Mouse (Mus musculus) kidney, postnatal 25 days (tissue): ENCODE data around the gene Ddx19b.
"Not testable (repeated sequence)": the region's sequence is repeated elsewhere in the genome, so short reads cannot be mapped to it uniquely, and the experiment has no call there.

Source experiments
- DNase-seq, 2 experiments: peaks; one replicate each; pipeline ENCODE4 v3.0.0; 2021; ENCODE audit warnings: mixed read lengths in 2 of 2

The Ddx19b gene

GRCm38 (mm10) chr8:111033482-111034215, 2.1 kb upstream of the Ddx19b start:
- peak; percentile 99 to 100 for DNase-seq

GRCm38 (mm10) chr8:111032916-111033315, 1.4 kb upstream of the Ddx19b start, which contains the start of gene Aars:
Gene Aars (plus strand): TSS chr8:111033144.
- DNase-seq, result no peak

GRCm38 (mm10) chr8:111030045-111030444, 1.5 kb downstream of the Ddx19b start:
- DNase-seq, result no peak

DNA sequence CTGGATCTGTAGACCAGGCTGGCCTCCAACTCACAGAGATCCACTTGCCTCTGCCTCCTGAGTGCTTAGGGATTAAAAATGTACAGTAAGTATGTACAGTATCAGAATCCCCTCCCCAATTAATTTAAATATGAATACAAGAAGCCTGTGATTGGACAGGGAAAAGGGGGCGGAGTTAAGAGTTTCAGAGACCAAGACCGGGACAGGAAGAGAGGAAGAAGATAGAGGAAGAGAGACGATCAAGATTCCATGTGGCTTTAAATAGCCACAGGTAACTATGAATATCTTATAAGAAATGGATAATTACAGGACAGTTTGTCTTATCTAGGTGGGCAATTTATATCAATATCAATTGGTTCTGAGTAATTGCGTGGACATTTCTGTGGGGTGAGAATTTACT, 2.0 kb downstream of the Ddx19b start:
- no peak for DNase-seq

GRCm38 (mm10) chr8:111027391-111027937, 4.1 kb downstream of the Ddx19b start:
- peak; percentile 93 to 96 for DNase-seq

- DNase-seq, result not testable (repeated sequence)
Measured at GRCm38 (mm10) chr8:111026609-111027008, 4.9 kb downstream of the Ddx19b start.

DNA sequence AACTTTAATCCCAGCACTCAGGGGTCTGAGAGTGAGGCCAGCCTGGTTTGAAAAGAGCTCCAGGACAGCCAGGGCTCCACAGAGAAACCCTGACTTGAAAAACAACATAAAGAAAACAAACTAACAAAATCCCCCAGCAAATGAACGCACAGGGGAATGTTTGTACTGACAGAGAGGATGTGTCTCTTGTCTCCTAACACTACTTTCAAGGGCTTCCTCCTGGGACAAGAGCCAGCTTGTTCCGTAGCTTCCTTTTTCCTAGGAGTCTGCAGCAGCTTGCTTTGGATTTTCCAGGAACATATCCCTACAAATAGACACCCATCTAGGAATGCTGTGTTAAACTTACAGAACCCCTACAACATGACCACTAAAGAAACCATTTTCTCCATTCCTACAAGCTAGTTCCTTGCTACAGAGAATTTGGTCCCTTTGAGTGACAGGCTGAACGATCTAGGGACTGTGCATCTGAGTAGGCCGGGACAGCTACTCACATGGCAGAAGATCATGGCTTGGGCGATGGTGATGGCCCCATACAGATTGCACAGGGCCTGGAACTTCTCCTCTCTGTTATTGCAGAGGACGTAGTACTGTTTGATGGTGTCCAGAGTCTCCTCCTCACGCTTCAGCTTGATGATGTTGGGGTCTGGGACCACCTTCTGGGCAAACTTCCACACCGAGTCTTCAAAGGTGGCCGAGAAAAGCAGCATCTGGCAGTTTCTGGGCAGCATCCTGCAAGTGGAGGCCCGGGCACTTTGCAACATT, 21.1 kb downstream of the Ddx19b start:
- not testable (repeated sequence) for DNase-seq

GRCm38 (mm10) chr8:110997547-110998531, 33.7 kb downstream of the Ddx19b start, which contains the start of gene Ddx19a:
Gene Ddx19a (minus strand): TSS chr8:110997800.
- DNase-seq, result peak; percentile 91 to 94

GRCm38 (mm10) chr8:110996641-110997430, 34.7 kb downstream of the Ddx19b start:
- DNase-seq, result no peak

DNA sequence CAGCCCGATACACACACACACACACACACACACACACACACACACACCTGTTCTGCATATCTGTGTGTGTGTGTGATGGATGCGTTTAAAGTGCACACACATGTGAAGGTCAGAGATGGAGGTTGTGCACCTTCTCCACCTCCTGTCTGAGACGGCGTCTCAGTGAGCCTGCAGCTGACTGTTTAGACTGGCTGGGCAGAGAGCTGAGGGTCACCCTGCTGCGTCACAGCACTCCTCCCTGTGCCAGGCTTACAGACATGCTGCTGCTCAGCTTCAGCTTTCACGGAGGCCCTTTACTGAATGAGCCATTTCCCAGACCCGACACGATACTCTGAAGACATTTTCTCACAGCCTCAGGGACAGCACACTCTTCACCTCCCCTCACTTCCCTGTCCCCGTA, 41.5 kb downstream of the Ddx19b start:
- no peak for DNase-seq

GRCm38 (mm10) chr8:110987805-110988744, 43.5 kb downstream of the Ddx19b start:
- no peak for DNase-seq

DNA sequence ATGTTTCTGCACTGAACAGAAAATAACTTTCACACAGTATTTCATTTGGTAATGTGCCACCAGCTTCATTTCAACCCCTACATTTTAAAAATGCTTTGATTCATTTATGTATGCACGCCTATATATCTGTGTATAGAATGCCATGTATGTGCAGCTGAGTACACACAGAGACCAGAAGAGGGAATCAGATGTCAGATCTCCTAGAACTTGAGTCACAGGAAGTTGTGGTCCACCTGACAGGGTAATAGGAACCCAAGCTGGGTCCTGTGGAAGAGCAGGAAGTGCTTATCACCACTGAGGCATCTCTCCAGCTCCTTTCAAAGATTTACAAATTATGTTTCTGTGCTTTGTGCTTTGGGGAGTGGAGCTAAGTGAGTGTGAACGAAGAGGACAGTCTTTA, 50.2 kb downstream of the Ddx19b start:
- DNase-seq, result no peak

DNA sequence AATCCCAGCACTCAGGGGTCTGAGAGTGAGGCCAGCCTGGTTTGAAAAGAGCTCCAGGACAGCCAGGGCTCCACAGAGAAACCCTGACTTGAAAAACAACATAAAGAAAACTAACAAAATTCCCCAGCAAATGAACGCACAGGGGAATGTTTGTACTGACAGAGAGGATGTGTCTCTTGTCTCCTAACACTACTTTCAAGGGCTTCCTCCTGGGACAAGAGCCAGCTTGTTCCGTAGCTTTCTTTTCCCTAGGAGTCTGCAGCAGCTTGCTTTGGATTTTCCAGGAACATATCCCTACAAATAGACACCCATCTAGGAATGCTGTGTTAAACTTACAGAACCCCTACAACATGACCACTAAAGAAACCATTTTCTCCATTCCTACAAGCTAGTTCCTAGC, 53.6 kb downstream of the Ddx19b start:
- not testable (repeated sequence) for DNase-seq

DNA sequence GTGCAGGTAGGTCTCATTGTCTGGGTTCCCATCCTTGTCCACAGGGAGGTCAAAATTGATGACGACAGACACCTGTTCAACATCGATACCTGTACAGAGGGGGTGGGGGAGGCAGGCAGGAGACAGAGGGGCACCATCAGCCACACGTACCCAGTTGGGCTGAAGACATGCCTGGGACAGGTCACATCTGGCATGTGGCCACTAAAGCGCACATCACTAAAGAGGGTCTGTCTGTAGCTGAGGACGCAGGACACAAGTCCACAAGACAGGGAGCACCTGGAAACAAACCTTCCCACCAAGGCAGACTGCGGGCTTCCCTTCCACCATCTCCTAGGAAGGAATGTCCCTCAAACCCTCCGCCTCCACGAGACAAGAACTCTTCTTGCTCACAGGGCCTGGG, 55.0 kb downstream of the Ddx19b start:
- not testable (repeated sequence) for DNase-seq

GRCm38 (mm10) chr8:110969910-110970770, 61.4 kb downstream of the Ddx19b start:
- peak; percentile 91 to 96 for DNase-seq

DNA sequence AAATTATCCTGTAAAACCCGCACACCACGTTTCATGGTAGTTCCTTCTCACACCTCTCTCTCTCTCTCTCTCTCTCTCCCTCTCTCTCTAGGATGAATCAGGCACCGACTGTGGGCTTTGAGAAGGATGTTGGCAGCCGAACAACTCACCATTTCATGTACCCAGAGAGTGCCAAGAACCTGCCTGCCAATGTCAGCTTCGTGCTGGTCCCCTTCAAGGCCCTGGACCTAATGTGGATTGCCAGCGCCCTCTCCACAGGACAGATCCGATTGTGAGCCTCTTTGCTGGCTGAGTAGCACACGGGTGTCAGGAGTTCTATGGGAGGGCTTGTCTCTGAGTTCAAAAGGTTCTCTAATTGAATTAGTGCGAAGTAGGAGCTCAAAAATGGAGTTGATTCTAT, 64.2 kb downstream of the Ddx19b start:
- no peak for DNase-seq

DNA sequence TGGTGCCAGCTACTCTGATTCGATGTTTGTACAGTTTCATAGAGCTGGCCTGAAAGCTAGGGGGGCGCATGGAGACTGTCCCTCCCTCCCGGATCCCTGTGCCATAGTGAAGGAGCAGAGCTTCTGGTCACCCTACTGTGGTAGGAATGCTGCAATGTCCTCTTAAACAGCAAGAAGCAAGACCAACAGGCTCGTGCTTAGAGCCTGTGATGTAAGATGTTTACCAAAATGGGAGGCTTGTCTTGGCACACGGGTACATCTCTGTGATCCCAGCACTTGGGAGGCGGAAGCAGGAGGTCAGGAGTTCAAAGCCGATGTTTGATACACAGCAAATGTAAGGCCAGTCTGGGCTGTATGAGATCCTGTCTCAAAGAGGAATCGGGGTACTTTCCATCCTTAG, 65.0 kb downstream of the Ddx19b start:
- peak; percentile 53 to 67 for DNase-seq

GRCm38 (mm10) chr8:110965594-110965993, 66.0 kb downstream of the Ddx19b start:
- peak; percentile 85 to 88 for DNase-seq

- DNase-seq, result no peak
Measured at GRCm38 (mm10) chr8:110964666-110965065, 66.9 kb downstream of the Ddx19b start.
